Mouse (Mus musculus) forebrain, embryonic 13.5 days (tissue): ENCODE measurements around the gene Pcnx4. TPM values are rescaled to one million over a fixed set of nuclear protein-coding genes. Genes with fewer than 3 reads are reported as not detected.

Experiments used
- ATAC-seq: fragments of 200-750 bp; cut with Nextera tagmentation; 2 replicates; pipeline ENCODE4 v1.8.0; 2017
- H3K27ac ChIP-seq: fragments of 300-500 bp; sonication (generic); 2 replicates; pipeline ENCODE4 v1.5.1; 2015; ENCODE audit warnings: inconsistent platforms, mild to moderate bottlenecking, moderate library complexity
- H3K27me3 ChIP-seq: fragments of 300-500 bp; sonication (generic); 2 replicates; pipeline ENCODE4 v1.6.1; 2015; ENCODE audit warnings: mild to moderate bottlenecking, inconsistent platforms
- H3K36me3 ChIP-seq: fragments of 300-500 bp; sonication (generic); 2 replicates; pipeline ENCODE4 v1.6.1; 2015; ENCODE audit warnings: mild to moderate bottlenecking, inconsistent platforms; ENCODE audit not compliant: poor library complexity, severe bottlenecking
- H3K4me1 ChIP-seq: fragments of 300-500 bp; sonication (generic); 2 replicates; pipeline ENCODE4 v1.6.1; 2015; ENCODE audit warnings: inconsistent platforms
- H3K4me2 ChIP-seq: fragments of 300-500 bp; sonication (generic); 2 replicates; pipeline ENCODE4 v1.6.1; 2015; ENCODE audit warnings: inconsistent platforms, mild to moderate bottlenecking, moderate library complexity
- H3K4me3 ChIP-seq: fragments of 300-500 bp; sonication (generic); 2 replicates; pipeline ENCODE4 v1.5.1; 2015; ENCODE audit warnings: mild to moderate bottlenecking, inconsistent platforms
- H3K9ac ChIP-seq: fragments of 300-500 bp; sonication (generic); 2 replicates; pipeline ENCODE4 v1.6.1; 2015; ENCODE audit warnings: mild to moderate bottlenecking, inconsistent platforms
- H3K9me3 ChIP-seq: fragments of 300-500 bp; sonication (generic); replicated peaks from 2 replicates; pipeline ENCODE4 v1.6.1; 2016; ENCODE audit warnings: inconsistent platforms
- WGBS: fragments of 180-500 bp; shearing (Covaris S2); methylation state at CpG from one replicate; pipeline ENCODE4 v1.1.7; 2015; 5-methylcytosine and 5-hydroxymethylcytosine counted together
- polyA plus RNA-seq: library from polyadenylated mRNA; unstranded; fragments of >200 nt; fragmentation: Nextera tagmentation; extraction: Ambion mirVana; gene quantifications from 2 replicates; pipeline ENCODE4 v1.2.1, GENCODE M21; 2015

Pcnx4 gene
- polyA plus RNA-seq = 15.5 and 16.8 TPM in 2 replicates

DNA sequence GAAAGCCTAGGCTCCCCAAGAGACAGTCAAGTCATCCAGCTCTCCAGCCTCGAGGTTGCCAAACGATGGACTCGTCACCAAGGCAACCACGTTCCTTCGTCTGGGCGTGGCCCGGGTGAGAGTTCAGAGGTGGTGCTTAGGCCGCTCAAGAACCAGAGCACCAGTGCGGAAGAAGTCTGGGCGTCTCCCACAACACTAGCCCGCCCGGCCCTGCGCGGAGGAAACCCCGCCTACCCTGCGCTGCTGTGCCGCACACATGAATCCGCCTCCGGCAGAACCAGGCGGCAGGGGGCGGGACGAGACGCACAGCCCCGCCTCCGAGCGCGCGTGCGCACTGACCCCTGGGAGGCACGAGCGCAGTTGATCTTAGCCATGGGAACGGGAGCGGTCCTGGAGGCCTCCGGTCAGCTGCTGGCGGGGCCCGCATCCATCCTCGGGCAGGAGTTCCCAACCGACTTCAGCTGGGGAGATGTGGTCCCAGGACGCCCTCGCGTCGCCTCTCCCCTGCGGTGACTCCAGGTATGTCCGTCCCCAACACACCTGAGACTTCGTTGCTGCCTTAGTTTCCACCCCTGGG lies at the start of gene Pcnx4:
TSS of gene Pcnx4 (plus strand) at position 363 of the 577 bp plus-strand sequence.
- H3K4me2 ChIP-seq = peak within 1 kb of the TSS; percentile 66
- H3K27ac ChIP-seq = peak within 1 kb of the TSS; percentile 52; the same call in 1 of the 2 replicates

GRCm38 (mm10) chr12:72487498-72487897 lies 48.7 kb upstream of the Pcnx4 start:
- H3K4me3 ChIP-seq = no peak overlapping the region
- H3K27ac ChIP-seq = no peak overlapping the region
- no peaks in the 10 kb centered on the region for H3K36me3 ChIP-seq
- 89% methylated on average over 3 of the region's 3 CpGs for WGBS
- H3K9me3 ChIP-seq = no peaks in the 10 kb centered on the region
- no peak for ATAC-seq
- no peaks in the 10 kb centered on the region for H3K27me3 ChIP-seq
- H3K4me2 ChIP-seq = no peak overlapping the region
- H3K9ac ChIP-seq = no peak overlapping the region
- H3K4me1 ChIP-seq = peaks cover 4% of the 10 kb centered on the region; the same call in 1 of the 2 replicates

More for the DNA sequence above, at the start of gene Pcnx4:
- peak within 1 kb of the TSS; percentile 73 for H3K9ac ChIP-seq
- H3K4me1 ChIP-seq = peaks cover 11% of the 10 kb centered on the region
- H3K9me3 ChIP-seq = no peaks in the 10 kb centered on the region
- peak within 1 kb of the TSS; percentile 58 for H3K4me3 ChIP-seq
- WGBS = under 1% methylated on average over 45 of the region's 45 CpGs
- no peaks in the 10 kb centered on the region for H3K27me3 ChIP-seq
- peak; percentile 100 for ATAC-seq
- peaks cover 3% of the 10 kb centered on the region; the same call in 1 of the 2 replicates for H3K36me3 ChIP-seq

- no peak for ATAC-seq
- no peaks in the 10 kb centered on the region for H3K27me3 ChIP-seq
- WGBS = 93% methylated on average over 3 of the region's 3 CpGs
- H3K27ac ChIP-seq = no peak overlapping the region
- H3K4me1 ChIP-seq = no peaks in the 10 kb centered on the region
- no peak overlapping the region for H3K4me3 ChIP-seq
- no peaks in the 10 kb centered on the region for H3K9me3 ChIP-seq
- H3K36me3 ChIP-seq = no peaks in the 10 kb centered on the region
- no peak overlapping the region for H3K4me2 ChIP-seq
- H3K9ac ChIP-seq = no peak overlapping the region
Observed at GRCm38 (mm10) chr12:72489995-72490394, 46.2 kb upstream of the Pcnx4 start.

GRCm38 (mm10) chr12:72491063-72491719 lies 45.0 kb upstream of the Pcnx4 start:
- no peak overlapping the region for H3K4me2 ChIP-seq
- no peak for ATAC-seq
- H3K9me3 ChIP-seq = no peaks in the 10 kb centered on the region
- WGBS = 67% methylated on average over 3 of the region's 3 CpGs
- H3K9ac ChIP-seq = no peak overlapping the region
- no peak overlapping the region for H3K4me3 ChIP-seq
- no peaks in the 10 kb centered on the region for H3K27me3 ChIP-seq
- H3K27ac ChIP-seq = no peak overlapping the region
- H3K4me1 ChIP-seq = no peaks in the 10 kb centered on the region
- no peaks in the 10 kb centered on the region for H3K36me3 ChIP-seq

- 36% methylated on average over 12 of the region's 12 CpGs for WGBS
- peak; percentile 62; the same call in 1 of the 2 replicates for ATAC-seq
Observed at GRCm38 (mm10) chr12:72496866-72497600, 39.1 kb upstream of the Pcnx4 start.

DNA sequence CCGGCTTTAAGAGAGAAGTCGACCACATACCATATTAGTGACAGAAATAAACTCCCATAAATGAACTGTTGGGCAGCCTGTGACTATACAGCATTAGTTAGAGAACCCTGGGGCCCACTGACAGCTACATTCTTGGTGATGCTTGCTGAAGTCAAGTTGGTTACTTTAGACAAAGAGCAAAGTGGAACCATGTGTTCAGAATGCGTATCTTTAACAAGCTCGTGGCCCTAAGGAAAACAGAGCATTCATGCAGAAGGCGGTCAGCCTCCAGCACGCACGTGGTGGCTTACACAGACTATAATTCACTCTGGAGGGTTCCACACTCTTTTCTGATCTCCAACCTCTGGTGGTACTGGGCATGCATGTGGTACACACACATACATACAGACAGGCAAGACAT lies 26.6 kb upstream of the Pcnx4 start:
- H3K36me3 ChIP-seq = no peaks in the 10 kb centered on the region
- no peak overlapping the region for H3K4me2 ChIP-seq
- no peak overlapping the region for H3K9ac ChIP-seq
- H3K4me3 ChIP-seq = no peak overlapping the region
- H3K27me3 ChIP-seq = no peaks in the 10 kb centered on the region
- H3K9me3 ChIP-seq = no peaks in the 10 kb centered on the region
- H3K27ac ChIP-seq = no peak overlapping the region
- 70% methylated on average over 7 of the region's 7 CpGs for WGBS
- no peak for ATAC-seq
- H3K4me1 ChIP-seq = no peaks in the 10 kb centered on the region

More at GRCm38 (mm10) chr12:72496866-72497600, 39.1 kb upstream of the Pcnx4 start:
- H3K9me3 ChIP-seq = no peaks in the 10 kb centered on the region
- H3K27me3 ChIP-seq = no peaks in the 10 kb centered on the region
- H3K4me1 ChIP-seq = peaks cover 10% of the 10 kb centered on the region
- H3K9ac ChIP-seq = no peak overlapping the region
- no peak overlapping the region for H3K27ac ChIP-seq
- no peak overlapping the region for H3K4me2 ChIP-seq
- no peak overlapping the region for H3K4me3 ChIP-seq
- H3K36me3 ChIP-seq = no peaks in the 10 kb centered on the region

- H3K27me3 ChIP-seq = no peaks in the 10 kb centered on the region
- H3K9me3 ChIP-seq = no peaks in the 10 kb centered on the region
- H3K4me1 ChIP-seq = peaks cover 13% of the 10 kb centered on the region
- no peak for ATAC-seq
- 61% methylated on average over 3 of the region's 3 CpGs for WGBS
- no peak overlapping the region for H3K9ac ChIP-seq
- no peak overlapping the region for H3K27ac ChIP-seq
- no peaks in the 10 kb centered on the region for H3K36me3 ChIP-seq
- H3K4me3 ChIP-seq = no peak overlapping the region
- H3K4me2 ChIP-seq = no peak overlapping the region
Observed at GRCm38 (mm10) chr12:72515446-72515845, 20.7 kb upstream of the Pcnx4 start.

DNA sequence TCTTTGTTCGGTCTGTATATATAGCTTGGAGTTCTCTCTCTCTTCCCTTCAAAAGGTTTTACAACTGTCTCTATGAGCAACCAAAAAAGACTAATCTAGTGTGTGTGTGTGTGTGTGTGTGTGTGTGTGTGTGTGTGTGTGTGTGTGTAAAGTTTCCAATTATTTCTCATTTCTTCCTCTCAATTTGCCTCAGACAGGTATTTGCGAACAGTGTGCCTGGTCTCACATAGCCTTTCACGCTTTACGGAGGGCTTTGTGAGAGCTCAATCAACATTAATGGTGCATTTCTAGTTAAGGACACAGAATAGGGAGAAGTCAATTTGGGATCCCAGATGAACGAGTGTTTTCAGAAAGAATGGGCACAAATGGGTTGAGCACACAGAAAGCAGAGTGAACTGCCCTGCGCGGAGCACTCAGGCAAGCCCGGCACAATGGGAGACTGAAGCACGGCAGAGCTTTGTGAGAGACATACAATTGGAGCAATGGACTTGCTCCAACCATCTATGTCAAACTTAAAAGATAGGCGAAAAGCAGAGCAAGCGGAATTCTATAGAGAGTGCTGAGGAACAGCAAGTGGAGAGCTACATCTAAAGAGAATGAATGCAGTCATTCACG lies 18.0 kb upstream of the Pcnx4 start:
- peak; percentile 75; the same call in 1 of the 2 replicates for ATAC-seq
- H3K36me3 ChIP-seq = no peaks in the 10 kb centered on the region
- WGBS = 13% methylated on average over 12 of the region's 12 CpGs
- peak overlapping the region; percentile 44 for H3K4me2 ChIP-seq
- no peak overlapping the region; the same call in 1 of the 2 replicates for H3K27ac ChIP-seq
- no peaks in the 10 kb centered on the region for H3K9me3 ChIP-seq
- H3K4me1 ChIP-seq = peaks cover 13% of the 10 kb centered on the region
- H3K9ac ChIP-seq = no peak overlapping the region
- no peaks in the 10 kb centered on the region for H3K27me3 ChIP-seq
- H3K4me3 ChIP-seq = no peak overlapping the region

DNA sequence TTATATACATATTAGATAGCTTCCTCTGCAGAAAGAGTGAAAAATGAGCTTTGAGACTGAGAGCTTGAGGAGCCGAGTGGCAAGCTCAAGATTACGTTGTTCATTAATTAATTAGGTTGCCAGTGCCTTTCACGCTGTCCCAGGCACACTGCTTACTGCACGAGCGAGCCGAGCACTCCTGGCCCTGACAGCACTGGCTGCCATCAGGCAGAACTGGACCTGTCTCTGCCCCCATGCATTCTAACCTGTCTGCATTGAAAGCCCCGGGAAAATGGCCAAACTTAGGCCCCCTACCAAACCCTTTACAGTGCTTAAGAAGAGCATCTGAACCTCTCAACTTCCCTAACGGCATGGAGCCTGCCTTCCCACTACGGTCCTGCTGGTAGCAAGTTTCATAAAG lies 16.8 kb upstream of the Pcnx4 start:
- Histone ChIP-seq H3K27ac (peak overlapping the region; percentile 40), H3K4me3 (no peak overlapping the region), H3K36me3 (no peaks in the 10 kb centered on the region), H3K9ac (no peak overlapping the region), H3K27me3 (no peaks in the 10 kb centered on the region), H3K9me3 (no peaks in the 10 kb centered on the region), H3K4me2 (peak overlapping the region; percentile 34), H3K4me1 (peaks cover 13% of the 10 kb centered on the region)
- ATAC-seq = peak; percentile 79; the same call in 1 of the 2 replicates
- 14% methylated on average over 9 of the region's 9 CpGs for WGBS

DNA sequence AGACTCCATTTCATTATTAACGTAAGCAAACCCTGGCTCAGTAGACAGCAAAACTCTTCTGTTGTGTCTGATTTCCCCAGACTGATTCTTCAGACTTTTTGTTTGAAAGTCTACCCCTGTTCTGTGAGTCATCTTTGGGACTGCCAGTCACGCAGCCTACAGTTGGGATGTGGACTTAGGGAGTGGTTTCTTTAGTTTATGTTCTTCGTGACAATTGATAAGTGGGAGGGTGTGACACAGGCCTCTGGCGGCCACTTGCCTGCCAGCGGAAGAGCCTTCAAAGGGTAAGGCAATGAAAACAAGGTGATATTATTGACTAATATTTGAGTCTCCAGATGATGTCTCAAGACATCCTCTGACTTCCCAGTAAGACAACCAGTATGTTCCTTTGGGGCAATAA lies 16.3 kb upstream of the Pcnx4 start:
- 69% methylated on average over 5 of the region's 5 CpGs for WGBS
- no peak overlapping the region; the same call in 1 of the 2 replicates for H3K27ac ChIP-seq

DNA sequence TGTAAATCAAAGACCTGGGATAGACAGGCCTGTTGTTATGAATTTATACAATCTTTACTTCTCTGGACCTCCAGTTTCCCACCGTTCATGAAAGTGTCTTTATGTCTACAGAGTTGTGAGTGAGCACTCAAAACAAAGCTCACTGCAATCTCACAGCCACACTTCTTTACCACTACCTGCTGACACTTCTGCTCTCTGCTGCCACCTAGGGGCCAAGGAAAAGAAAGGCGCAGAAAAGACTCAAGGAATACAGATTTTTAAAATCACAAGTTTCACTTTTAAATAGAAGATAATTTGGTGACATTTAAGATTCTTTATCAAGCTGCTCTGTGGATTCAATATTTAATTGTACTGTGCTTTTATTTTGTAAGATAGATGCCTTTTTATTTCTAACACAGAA lies 15.5 kb upstream of the Pcnx4 start:
- no peak for ATAC-seq
- no peak overlapping the region for H3K4me3 ChIP-seq
- H3K9me3 ChIP-seq = no peaks in the 10 kb centered on the region
- no peaks in the 10 kb centered on the region for H3K36me3 ChIP-seq
- no peak overlapping the region for H3K27ac ChIP-seq
- no peaks in the 10 kb centered on the region for H3K27me3 ChIP-seq
- no peak overlapping the region for H3K4me2 ChIP-seq
- 2% methylated on average over 2 of the region's 2 CpGs for WGBS
- peaks cover 13% of the 10 kb centered on the region for H3K4me1 ChIP-seq
- no peak overlapping the region for H3K9ac ChIP-seq

More for the DNA sequence above, 16.3 kb upstream of the Pcnx4 start:
- Histone ChIP-seq H3K4me2 (peak overlapping the region; percentile 34; the same call in 1 of the 2 replicates), H3K9ac (no peak overlapping the region), H3K36me3 (no peaks in the 10 kb centered on the region), H3K9me3 (no peaks in the 10 kb centered on the region), H3K4me3 (no peak overlapping the region), H3K27me3 (no peaks in the 10 kb centered on the region), H3K4me1 (peaks cover 13% of the 10 kb centered on the region)
- ATAC-seq = no peak

- Histone ChIP-seq H3K4me1 (no peaks in the 10 kb centered on the region), H3K9me3 (no peaks in the 10 kb centered on the region), H3K27ac (no peak overlapping the region), H3K4me2 (no peak overlapping the region), H3K36me3 (no peaks in the 10 kb centered on the region), H3K4me3 (no peak overlapping the region), H3K27me3 (no peaks in the 10 kb centered on the region), H3K9ac (no peak overlapping the region)
- 78% methylated on average over 4 of the region's 4 CpGs for WGBS
- ATAC-seq = no peak
Observed at GRCm38 (mm10) chr12:72525588-72525987, 10.6 kb upstream of the Pcnx4 start.
